Mouse (Mus musculus) lung, adult 2 months (tissue): Measurements from ENCODE around the gene Tex36. TPM values are rescaled to one million over a fixed set of nuclear protein-coding genes. Genes with fewer than 3 reads are reported as not detected.
A peak's percentile ranks its signal among the peaks of the same experiment; 100 is the strongest.

ENCODE experiments used
- DNase-seq: peaks from one replicate; pipeline ENCODE4 v3.0.0; 2022
- H3K4me1 ChIP-seq: fragments of 200-500 bp; 2 replicates; pipeline ENCODE4 v1.6.1; 2011; ENCODE audit warnings: low read length; ENCODE audit not compliant: control insufficient read depth, insufficient read depth
- H3K4me3 ChIP-seq: fragments of 200-500 bp; replicated peaks from 2 replicates; pipeline ENCODE3; 2011; ENCODE audit warnings: low read depth, mild to moderate bottlenecking, control low read depth, low read length; ENCODE audit errors: extremely low read depth
- CTCF ChIP-seq: fragments of 200-500 bp; IDR thresholded peaks from 2 replicates; pipeline ENCODE4 v1.5.1; 2011; ENCODE audit warnings: mild to moderate bottlenecking, low read length, control low read depth; ENCODE audit not compliant: insufficient read depth
- POLR2A ChIP-seq: fragments of 200-500 bp; IDR thresholded peaks from 2 replicates; pipeline ENCODE4 v1.6.1; 2011; ENCODE audit warnings: low read depth, mild to moderate bottlenecking, control low read depth, low read length, borderline replicate concordance; ENCODE audit errors: extremely low read depth
- WGBS: fragments of 180-500 bp; shearing (Covaris S2); methylation state at CpG from one replicate; pipeline ENCODE4 v1.1.7; 2018; 5-methylcytosine and 5-hydroxymethylcytosine counted together
- polyA plus RNA-seq: library from polyadenylated mRNA; depleted of rRNA; stranded (reverse); fragments of >200 nt; gene quantifications from 2 replicates; pipeline ENCODE4 v1.2.3, GENCODE M21; 2012; rRNA removed

Gene Tex36
- not detected in 2 replicates for polyA plus RNA-seq

DNA sequence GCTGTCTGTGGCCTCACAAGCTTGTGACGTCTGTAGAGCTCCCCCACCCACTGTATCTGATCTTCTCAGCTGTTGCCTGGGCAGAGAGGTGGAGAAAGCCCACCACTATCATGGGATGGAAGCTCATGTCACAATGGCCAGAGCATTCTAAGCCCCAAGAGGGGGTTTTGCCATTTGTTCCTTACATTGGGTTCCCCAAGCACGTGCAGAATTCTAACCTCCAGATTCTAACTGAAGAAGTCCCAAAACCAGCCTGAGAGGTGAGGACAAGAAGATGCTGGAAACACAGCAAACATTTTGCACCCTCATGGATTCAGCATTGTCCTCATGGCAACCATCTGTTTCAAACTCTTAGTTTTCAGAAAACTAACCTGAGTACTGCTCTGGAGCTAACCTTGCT lies at the start of gene Tex36:
Gene Tex36, minus strand, starts transcription at position 101 of the 400 bp plus-strand sequence.
- no peak for DNase-seq
- TF ChIP-seq CTCF (no peak), POLR2A (no peak)
- Histone ChIP-seq H3K4me1 (no peaks in the 10 kb centered on the region), H3K4me3 (no peak within 1 kb of the TSS)
- 51% methylated on average over 2 of the region's 2 CpGs for WGBS

GRCm38 (mm10) chr7:133645716-133646115 lies 43.8 kb upstream of the Tex36 start:
- H3K4me3 ChIP-seq = no peak overlapping the region
- 85% methylated on average over 6 of the region's 6 CpGs for WGBS
- TF ChIP-seq CTCF = no peak
- TF ChIP-seq POLR2A = no peak
- no peaks in the 10 kb centered on the region for H3K4me1 ChIP-seq
- no peak for DNase-seq

- Histone ChIP-seq H3K4me1 (peaks cover 3% of the 10 kb centered on the region; the same call in 1 of the 2 replicates), H3K4me3 (no peak overlapping the region)
- TF ChIP-seq POLR2A (no peak), CTCF (no peak)
- WGBS = 83% methylated on average over 13 of the region's 13 CpGs
- no peak for DNase-seq
Observed at GRCm38 (mm10) chr7:133638821-133639220, 36.9 kb upstream of the Tex36 start.

- Histone ChIP-seq H3K4me3 (peak overlapping the region; percentile 87), H3K4me1 (peaks cover 3% of the 10 kb centered on the region; the same call in 1 of the 2 replicates)
- peak; percentile 6 for DNase-seq
- TF ChIP-seq CTCF (no peak), POLR2A (no peak)
- 3% methylated on average over 13 of the region's 13 CpGs for WGBS
Observed at GRCm38 (mm10) chr7:133638306-133638705, 36.3 kb upstream of the Tex36 start.

GRCm38 (mm10) chr7:133637361-133638305 lies 35.7 kb upstream of the Tex36 start, which contains the start of gene Edrf1:
TSS of gene Edrf1 (plus strand) at chr7:133637543.
- H3K4me1 ChIP-seq = peaks cover 3% of the 10 kb centered on the region; the same call in 1 of the 2 replicates
- WGBS = under 1% methylated on average over 81 of the region's 81 CpGs
- TF ChIP-seq POLR2A (peak; percentile 90), CTCF (no peak)
- DNase-seq = peak; percentile 96
- H3K4me3 ChIP-seq = peak within 1 kb of the TSS; percentile 87

DNA sequence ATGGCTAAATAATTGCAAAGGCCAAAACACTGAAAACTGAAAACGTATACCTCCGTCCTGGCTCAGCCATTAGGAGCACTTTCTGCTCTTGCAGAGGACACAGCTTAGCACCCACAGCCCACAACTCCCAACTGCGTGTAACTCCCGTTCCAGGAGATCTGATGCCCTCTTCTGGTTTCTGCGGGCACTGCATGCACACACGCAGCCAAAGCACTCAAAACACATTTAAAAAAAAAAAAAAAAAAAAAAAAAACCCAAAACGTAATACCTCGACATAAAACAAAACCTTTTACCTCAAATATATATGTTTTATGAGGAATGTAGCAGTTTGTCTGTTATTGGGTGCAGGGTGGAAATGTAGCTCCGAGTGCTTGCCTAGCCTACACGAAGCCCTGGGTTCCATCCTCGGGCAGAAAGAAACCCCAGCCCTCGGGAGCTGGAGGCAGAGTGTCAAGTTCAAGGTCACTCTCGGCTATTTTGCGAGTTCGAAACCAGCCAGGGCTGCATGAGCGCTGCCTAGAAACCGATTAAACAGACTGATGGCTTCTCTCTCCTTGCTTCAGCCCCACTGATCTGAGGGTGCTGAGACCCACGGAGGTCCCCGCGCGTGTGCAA lies 34.9 kb upstream of the Tex36 start:
- WGBS = 2% methylated on average over 21 of the region's 21 CpGs
- TF ChIP-seq POLR2A = no peak
- peak; percentile 90 for TF ChIP-seq CTCF
- H3K4me1 ChIP-seq = peaks cover 3% of the 10 kb centered on the region; the same call in 1 of the 2 replicates
- peak overlapping the region; percentile 57 for H3K4me3 ChIP-seq
- peak; percentile 87 for DNase-seq

GRCm38 (mm10) chr7:133634932-133635650 lies 33.1 kb upstream of the Tex36 start:
- H3K4me1 ChIP-seq = peaks cover 3% of the 10 kb centered on the region; the same call in 1 of the 2 replicates
- TF ChIP-seq CTCF (no peak), POLR2A (no peak)
- H3K4me3 ChIP-seq = no peak overlapping the region
- WGBS = 48% methylated on average over 10 of the region's 12 CpGs
- no peak for DNase-seq

GRCm38 (mm10) chr7:133632476-133632875 lies 30.5 kb upstream of the Tex36 start:
- H3K4me3 ChIP-seq = no peak overlapping the region
- 13% methylated on average over 2 of the region's 2 CpGs for WGBS
- no peaks in the 10 kb centered on the region for H3K4me1 ChIP-seq
- peak; percentile 58 for DNase-seq
- peak; percentile 48 for TF ChIP-seq CTCF
- TF ChIP-seq POLR2A = no peak

GRCm38 (mm10) chr7:133630821-133631220 lies 28.9 kb upstream of the Tex36 start:
- DNase-seq = no peak
- Histone ChIP-seq H3K4me1 (no peaks in the 10 kb centered on the region), H3K4me3 (no peak overlapping the region)
- TF ChIP-seq POLR2A (no peak), CTCF (no peak)
- 60% methylated on average over 5 of the region's 5 CpGs for WGBS
